Mouse (Mus musculus) CH12.LX (cell line): Measurements from ENCODE around the gene Nme9. TPM values are rescaled to one million over a fixed set of nuclear protein-coding genes. Genes with fewer than 3 reads are reported as not detected.

Experiments used
- DNase-seq: peaks from one replicate; pipeline ENCODE4 v3.0.0-alpha.2; 2013; ENCODE audit errors: extremely low read depth
- H3K27ac ChIP-seq: 2 replicates; pipeline ENCODE4 v1.5.1; 2012; ENCODE audit warnings: low read depth, mild to moderate bottlenecking, control low read depth, moderate library complexity; ENCODE audit not compliant: insufficient read depth
- H3K27me3 ChIP-seq: replicated peaks from 2 replicates; pipeline ENCODE3; 2012; ENCODE audit warnings: inconsistent platforms
- H3K36me3 ChIP-seq, 2 experiments: replicated peaks in 1 of 2; 2 replicates each; pipeline versions ENCODE3 to v1.6.1; 2012; ENCODE audit warnings: inconsistent platforms in 1 of 2, low read length in 1 of 2, mild to moderate bottlenecking in 1 of 2, mixed read lengths in 1 of 2, moderate library complexity in 1 of 2; ENCODE audit not compliant: control insufficient read depth in 1 of 2, insufficient read depth in 1 of 2
- H3K4me1 ChIP-seq, 2 experiments: 2 replicates each; pipeline ENCODE4 v1.6.1; 2012; ENCODE audit warnings: inconsistent platforms in 1 of 2, moderate library complexity in 1 of 2; ENCODE audit not compliant: insufficient read depth in 2 of 2, control insufficient read depth in 1 of 2
- H3K4me2 ChIP-seq: 2 replicates; pipeline ENCODE4 v1.6.1; 2012; ENCODE audit warnings: low read depth, mild to moderate bottlenecking, control low read depth; ENCODE audit not compliant: poor library complexity, insufficient read depth, severe bottlenecking
- H3K4me3 ChIP-seq, 3 experiments: fragments of 150-350 bp in 1 of 3; sonication (generic) in 1 of 3; replicated peaks in 1 of 3; 2 replicates each; pipeline versions ENCODE3 to v1.5.1; 2011 to 2012; ENCODE audit warnings: low read depth in 2 of 3, low read length in 2 of 3, mild to moderate bottlenecking in 2 of 3, moderate library complexity in 2 of 3, control low read depth in 1 of 3, improper control_type of control experiment in 1 of 3, inconsistent platforms in 1 of 3, mixed read lengths in 1 of 3; ENCODE audit not compliant: poor library complexity in 1 of 3
- H3K79me2 ChIP-seq: replicated peaks from 2 replicates; pipeline ENCODE4 v1.6.1; 2012; ENCODE audit warnings: mild to moderate bottlenecking, moderate library complexity; ENCODE audit not compliant: control insufficient read depth, poor library complexity, insufficient read depth, severe bottlenecking; ENCODE audit errors: extremely low read depth
- H3K9ac ChIP-seq: 2 replicates; pipeline ENCODE4 v1.6.1; 2012; ENCODE audit warnings: low read depth, mild to moderate bottlenecking, control low read depth, moderate library complexity; ENCODE audit not compliant: insufficient read depth
- H3K9me3 ChIP-seq: replicated peaks from 2 replicates; pipeline ENCODE3; 2012; ENCODE audit warnings: low read length, inconsistent platforms, mixed read lengths
- BHLHE40 ChIP-seq: IDR thresholded peaks from 2 replicates; pipeline ENCODE4 v1.6.1; 2011; ENCODE audit warnings: mild to moderate bottlenecking, low read depth, low read length, improper control_type of control experiment
- CHD1 ChIP-seq: IDR thresholded peaks from 2 replicates; pipeline ENCODE4 v1.6.1; 2012; ENCODE audit warnings: low read depth, low read length, improper control_type of control experiment, inconsistent platforms
- CHD2 ChIP-seq: IDR thresholded peaks from 2 replicates; pipeline ENCODE4 v1.6.1; 2011; ENCODE audit warnings: low read length, improper control_type of control experiment
- CTCF ChIP-seq, 2 experiments: IDR thresholded peaks in 1 of 2; conservative IDR thresholded peaks in 1 of 2; 2 replicates each; pipeline ENCODE4 v1.5.1; 2011 to 2012; ENCODE audit warnings: low read depth in 2 of 2, low read length in 2 of 2, improper control_type of control experiment in 1 of 2, inconsistent platforms in 1 of 2, mild to moderate bottlenecking in 1 of 2, moderate library complexity in 1 of 2
- E2F4 ChIP-seq: IDR thresholded peaks from 2 replicates; pipeline ENCODE4 v1.6.1; 2011; ENCODE audit warnings: low read depth, low read length, improper control_type of control experiment; ENCODE audit not compliant: insufficient replicate concordance
- GABPA ChIP-seq: IDR thresholded peaks from 2 replicates; pipeline ENCODE4 v1.6.1; 2012; ENCODE audit warnings: low read depth, low read length, improper control_type of control experiment, inconsistent platforms; ENCODE audit not compliant: insufficient replicate concordance
- JUND ChIP-seq: conservative IDR thresholded peaks from 2 replicates; pipeline ENCODE4 v1.6.1; 2011; ENCODE audit warnings: low read depth, low read length, improper control_type of control experiment
- MAFK ChIP-seq: IDR thresholded peaks from 2 replicates; pipeline ENCODE4 v1.6.1; 2011; ENCODE audit warnings: low read length, improper control_type of control experiment; ENCODE audit not compliant: insufficient replicate concordance
- MAX ChIP-seq: IDR thresholded peaks from 2 replicates; pipeline ENCODE4 v1.6.1; 2011; ENCODE audit warnings: low read length, improper control_type of control experiment
- MAZ ChIP-seq: IDR thresholded peaks from 2 replicates; pipeline ENCODE4 v1.6.1; 2012; ENCODE audit warnings: low read depth, mild to moderate bottlenecking, inconsistent platforms, low read length, improper control_type of control experiment, moderate library complexity
- MYC ChIP-seq: IDR thresholded peaks from 2 replicates; pipeline ENCODE4 v1.6.1; 2011; ENCODE audit warnings: low read depth, mild to moderate bottlenecking, improper control_type of control experiment, low read length
- NELFE ChIP-seq: IDR thresholded peaks from 2 replicates; pipeline ENCODE4 v1.6.1; 2011; ENCODE audit warnings: low read depth, low read length, improper control_type of control experiment
- PAX5 ChIP-seq: IDR thresholded peaks from 2 replicates; pipeline ENCODE4 v1.6.1; 2012; ENCODE audit warnings: low read length, inconsistent platforms, mixed read lengths
- RAD21 ChIP-seq: IDR thresholded peaks from 2 replicates; pipeline ENCODE4 v1.6.1; 2011; ENCODE audit warnings: low read depth, mild to moderate bottlenecking, low read length, improper control_type of control experiment, moderate library complexity
- RCOR1 ChIP-seq: conservative IDR thresholded peaks from 2 replicates; pipeline ENCODE4 v1.6.1; 2012; ENCODE audit warnings: low read depth, mild to moderate bottlenecking, inconsistent platforms, low read length, improper control_type of control experiment
- SIN3A ChIP-seq: IDR thresholded peaks from 2 replicates; pipeline ENCODE4 v1.6.1; 2012; ENCODE audit warnings: low read length, improper control_type of control experiment, inconsistent platforms
- SMC3 ChIP-seq: IDR thresholded peaks from 2 replicates; pipeline ENCODE4 v1.6.1; 2011; ENCODE audit warnings: low read depth, low read length, improper control_type of control experiment
- USF2 ChIP-seq: conservative IDR thresholded peaks from 2 replicates; pipeline ENCODE4 v1.6.1; 2011; ENCODE audit warnings: low read depth, low read length, improper control_type of control experiment
- ZNF384 ChIP-seq: IDR thresholded peaks from 2 replicates; pipeline ENCODE4 v1.6.1; 2012; ENCODE audit warnings: low read depth, low read length, improper control_type of control experiment, inconsistent platforms
- dilution Hi-C: fragments of 300-500 bp; cut with MboI; formaldehyde crosslinking; loops from 2 replicates; pipeline ENCODE4 v1.14.3; 2020; ENCODE audit warnings: low sequenced_read_pairs; ENCODE audit not compliant: extremely low pct_unique_long_range_greater_than_20kb, extremely low pct_ligation_motif_present
- in situ Hi-C: fragments of 300-500 bp; cut with MboI; formaldehyde crosslinking; loops from 3 replicates; pipeline ENCODE4 v1.14.3; 2019; ENCODE audit warnings: low sequenced_read_pairs, low pct_ligation_motif_present, low pct_unique_long_range_greater_than_20kb, mixed read lengths
- polyA plus RNA-seq: library from polyadenylated mRNA; unstranded; fragments of >175 nt; gene quantifications from 2 replicates; pipeline ENCODE4 v1.2.1, GENCODE M21; 2012; ENCODE audit warnings: low read depth; ENCODE audit not compliant: insufficient read length
- total RNA-seq, 2 experiments: library from RNA; depleted of rRNA; stranded (reverse); fragments of 300-350 nt in 1 of 2; fragments of >200 nt in 1 of 2; gene quantifications; 2 replicates each; pipeline ENCODE4 v1.2.3; 2012 to 2014

Nme9 gene
- total and polyA plus RNA-seq, 3 experiments: not detected

GRCm38 (mm10) chr9:99441647-99442433 lies 9.4 kb upstream of the Nme9 start:
- Histone ChIP-seq H3K4me3 (peak overlapping the region in 1 of 3 experiments; percentile 57), H3K27me3 (peaks cover 15% of the 10 kb centered on the region)
- in situ Hi-C loops: no loop called here

DNA sequence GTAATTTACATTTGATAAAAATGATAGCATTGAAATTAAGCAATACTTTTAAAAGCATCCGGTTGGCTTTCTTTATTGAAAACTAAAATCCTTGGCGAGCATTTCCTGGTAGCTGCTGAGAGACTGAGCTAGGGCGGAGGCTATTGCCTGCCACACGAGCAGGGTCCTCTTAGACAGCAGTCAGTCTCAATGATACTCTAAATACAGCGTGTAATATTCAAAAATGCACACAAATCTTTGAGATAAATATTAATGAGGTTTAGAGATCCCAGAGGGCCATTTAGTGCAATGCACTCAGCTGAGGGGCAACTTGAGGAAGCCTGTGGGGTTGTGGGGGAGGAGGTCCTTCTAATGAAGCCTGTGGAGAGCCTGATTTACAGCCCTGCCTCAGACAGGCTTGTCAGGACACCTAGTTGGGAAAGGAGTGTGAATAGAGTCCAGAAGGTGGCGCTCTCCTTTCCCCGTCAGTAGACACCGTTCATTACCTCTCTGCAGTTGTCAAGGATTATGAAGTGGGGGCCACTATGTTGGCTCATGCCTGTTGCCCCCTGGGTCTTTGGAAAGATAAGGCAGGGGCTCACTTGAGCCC lies 6.6 kb upstream of the Nme9 start:
- H3K4me3 ChIP-seq: no peak overlapping the region
- peak; percentile 32 for DNase-seq
- TF ChIP-seq CTCF (conservative IDR thresholded peaks at IDR 0.05 in 1 of 2, IDR thresholded peaks at IDR 0.05 in 1 of 2; ENCODE audit: low read depth in 2 of 2, low read length in 2 of 2) (peak; percentile 42 to 72; a peak in 3 of 4 replicates), SMC3 (peak; percentile 50), GABPA (no peak), RAD21 (peak; percentile 16)
- dilution Hi-C loops: no loop called here
- in situ Hi-C loops: no loop called here
- no peaks in the 10 kb centered on the region for H3K79me2 ChIP-seq
- H3K9me3 ChIP-seq: no peaks in the 10 kb centered on the region
- H3K4me2 ChIP-seq: peak overlapping the region; percentile 7; the same call in 1 of the 2 replicates
- H3K27me3 ChIP-seq: no peaks in the 10 kb centered on the region
- H3K4me1 ChIP-seq: peaks cover 0 to 10% of the 10 kb centered on the region in 2 experiments; a peak in 2 of 4 replicates
- no peaks in the 10 kb centered on the region for H3K36me3 ChIP-seq
- no peak overlapping the region for H3K9ac ChIP-seq
- no peak overlapping the region for H3K27ac ChIP-seq

More at GRCm38 (mm10) chr9:99441647-99442433, 9.4 kb upstream of the Nme9 start:
- H3K36me3 ChIP-seq: no peaks in the 10 kb centered on the region
- H3K9me3 ChIP-seq: no peaks in the 10 kb centered on the region
- dilution Hi-C loops: no loop called here
- DNase-seq: no peak
- H3K4me2 ChIP-seq: no peak overlapping the region
- H3K27ac ChIP-seq: peak overlapping the region; percentile 38
- H3K9ac ChIP-seq: no peak overlapping the region
- TF ChIP-seq SIN3A: no peak
- no peak for TF ChIP-seq BHLHE40
- TF ChIP-seq MAZ: no peak
- no peak for TF ChIP-seq CHD2
- TF ChIP-seq MAX: no peak
- no peak for TF ChIP-seq JUND
- no peak for TF ChIP-seq MYC
- TF ChIP-seq RCOR1: no peak
- TF ChIP-seq ZNF384: no peak
- TF ChIP-seq CHD1: no peak
- TF ChIP-seq CTCF (conservative IDR thresholded peaks at IDR 0.05 in 1 of 2, IDR thresholded peaks at IDR 0.05 in 1 of 2; ENCODE audit: low read depth in 2 of 2, low read length in 2 of 2): no peak
- no peak for TF ChIP-seq RAD21
- TF ChIP-seq MAFK: no peak
- TF ChIP-seq USF2: no peak
- no peak for TF ChIP-seq E2F4
- TF ChIP-seq NELFE: no peak
- TF ChIP-seq PAX5: no peak; the same call in 1 of the 2 replicates
- TF ChIP-seq SMC3: no peak
- no peaks in the 10 kb centered on the region for H3K79me2 ChIP-seq
- H3K4me1 ChIP-seq: peaks cover 0 to 11% of the 10 kb centered on the region in 2 experiments; a peak in 2 of 4 replicates
